Mouse (Mus musculus) myocyte (in vitro differentiated cells): ENCODE measurements around the gene Cant1. TPM values are rescaled to one million over a fixed set of nuclear protein-coding genes. Genes with fewer than 3 reads are reported as not detected.

Experiments used
- H3K27me3 ChIP-seq: one replicate; pipeline ENCODE4 v1.6.1; 2011; ENCODE audit not compliant: control insufficient read depth, insufficient read depth, insufficient read length
- H3K36me3 ChIP-seq: one replicate; pipeline ENCODE4 v1.6.1; 2011; ENCODE audit not compliant: control insufficient read depth, insufficient read depth
- H3K4me2 ChIP-seq: one replicate; pipeline ENCODE4 v1.6.1; 2011; ENCODE audit warnings: low read depth, control low read depth
- H3K4me3 ChIP-seq: one replicate; pipeline ENCODE4 v1.5.1; 2011; ENCODE audit warnings: mild to moderate bottlenecking, control low read depth, moderate library complexity
- H3K79me2 ChIP-seq: one replicate; pipeline ENCODE4 v1.6.1; 2011; ENCODE audit not compliant: control insufficient read depth, insufficient read depth
- H3ac ChIP-seq: one replicate; pipeline ENCODE4 v1.6.1; 2011; ENCODE audit not compliant: control insufficient read depth, insufficient read length
- CEBPB ChIP-seq: IDR thresholded peaks from 2 replicates; pipeline ENCODE4 v1.6.1; 2011; ENCODE audit warnings: mild to moderate bottlenecking, moderate library complexity; ENCODE audit not compliant: poor library complexity, insufficient read depth, severe bottlenecking
- E2F4 ChIP-seq: IDR thresholded peaks from one replicate; pipeline ENCODE4 v1.6.1; 2011; ENCODE audit warnings: mild to moderate bottlenecking, control low read depth, moderate library complexity; ENCODE audit not compliant: insufficient read depth
- MAX ChIP-seq: IDR thresholded peaks from one replicate; pipeline ENCODE4 v1.6.1; 2011; ENCODE audit warnings: low read depth, mild to moderate bottlenecking, control low read depth
- MYOD1 ChIP-seq, 3 experiments: IDR thresholded peaks; one replicate each; pipeline ENCODE4 v1.6.1; 2011; ENCODE audit warnings: control low read depth in 2 of 3, low read depth in 2 of 3, mild to moderate bottlenecking in 2 of 3, moderate library complexity in 1 of 3; ENCODE audit not compliant: insufficient read length in 2 of 3, control insufficient read depth in 1 of 3
- MYOG ChIP-seq, 3 experiments: IDR thresholded peaks; one replicate each; pipeline ENCODE4 v1.6.1; 2011; ENCODE audit warnings: control low read depth in 2 of 3, low read depth in 2 of 3, mild to moderate bottlenecking in 2 of 3; ENCODE audit not compliant: insufficient read length in 2 of 3, control insufficient read depth in 1 of 3, insufficient read depth in 1 of 3
- POLR2A ChIP-seq: IDR thresholded peaks from one replicate; pipeline ENCODE4 v1.6.1; 2011; ENCODE audit warnings: low read depth, mild to moderate bottlenecking, control low read depth, moderate library complexity; ENCODE audit not compliant: insufficient read length
- POLR2AphosphoS2 ChIP-seq: IDR thresholded peaks from one replicate; pipeline ENCODE4 v1.6.1; 2011; ENCODE audit warnings: low read depth, control low read depth; ENCODE audit not compliant: insufficient read length
- REST ChIP-seq: IDR thresholded peaks from one replicate; pipeline ENCODE4 v1.6.1; 2011; ENCODE audit warnings: mild to moderate bottlenecking, control low read depth, moderate library complexity; ENCODE audit not compliant: insufficient read depth, insufficient read length
- SRF ChIP-seq: IDR thresholded peaks from one replicate; pipeline ENCODE4 v1.6.1; 2011; ENCODE audit warnings: low read depth; ENCODE audit not compliant: control insufficient read depth, insufficient read length
- TCF12 ChIP-seq: IDR thresholded peaks from one replicate; pipeline ENCODE4 v1.6.1; 2011; ENCODE audit warnings: mild to moderate bottlenecking, control low read depth; ENCODE audit not compliant: poor library complexity, insufficient read depth, severe bottlenecking
- TCF3 ChIP-seq: IDR thresholded peaks from one replicate; pipeline ENCODE4 v1.6.1; 2011; ENCODE audit warnings: low read depth, control low read depth; ENCODE audit not compliant: insufficient read length
- USF1 ChIP-seq: IDR thresholded peaks from one replicate; pipeline ENCODE4 v1.6.1; 2011; ENCODE audit warnings: low read depth, mild to moderate bottlenecking, control low read depth, moderate library complexity
- polyA plus RNA-seq: library from polyadenylated mRNA; unstranded; fragments of >200 nt; fragmentation: generic; extraction: Trizol; gene quantifications from one replicate; pipeline ENCODE4 v1.2.1, GENCODE M21; 2012; ENCODE audit warnings: missing spikeins

Cant1 gene
- polyA plus RNA-seq, result 33.7 TPM

DNA sequence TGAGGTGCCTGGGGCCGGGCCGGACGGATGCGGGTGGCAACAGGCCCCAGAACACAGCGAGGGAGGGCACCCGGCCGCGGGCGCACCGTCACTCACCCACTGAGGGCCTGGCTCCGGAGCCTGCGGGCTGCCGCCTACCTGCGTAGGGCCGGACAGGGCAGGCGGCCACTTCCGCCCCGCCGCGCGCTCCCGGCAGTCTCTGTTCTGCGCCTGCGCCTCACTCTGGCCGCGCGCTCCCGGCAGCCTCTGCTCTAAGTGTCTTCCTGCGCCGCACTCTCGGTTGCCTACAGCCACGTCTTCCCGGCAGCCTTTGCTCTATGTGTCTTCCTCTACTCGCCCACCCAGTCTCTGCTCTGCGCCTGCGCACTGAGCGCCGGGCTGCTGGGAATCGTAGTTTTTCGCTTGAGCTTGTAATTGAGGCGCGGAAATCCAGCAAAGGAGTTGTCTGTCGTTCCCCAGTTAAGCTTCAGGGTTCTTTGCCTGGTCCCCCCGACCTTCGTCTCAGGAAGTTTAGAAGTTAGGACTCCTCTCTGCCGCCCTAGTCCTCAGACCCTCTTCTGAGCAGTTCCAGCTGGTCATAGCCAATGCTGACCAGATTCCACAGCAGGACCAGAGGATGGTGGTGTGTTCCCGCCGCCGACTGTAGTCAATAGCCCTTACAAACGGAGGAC, at the start of gene Cant1:
TSS of gene Cant1 (minus strand) at position 253 of the 671 bp plus-strand sequence.
- Histone ChIP-seq H3K36me3 (no peaks in the 10 kb centered on the region), H3K79me2 (peaks cover 12% of the 10 kb centered on the region), H3K4me3 (peak within 1 kb of the TSS; percentile 58), H3K27me3 (no peaks in the 10 kb centered on the region), H3ac (peak within 1 kb of the TSS; percentile 32), H3K4me2 (peak within 1 kb of the TSS; percentile 90)
- no peak for TF ChIP-seq USF1
- no peak for TF ChIP-seq MAX
- TF ChIP-seq TCF12, result no peak
- peak; percentile 48 for TF ChIP-seq SRF
- TF ChIP-seq POLR2A, result peak; percentile 97
- peak; percentile 82 for TF ChIP-seq POLR2AphosphoS2

DNA sequence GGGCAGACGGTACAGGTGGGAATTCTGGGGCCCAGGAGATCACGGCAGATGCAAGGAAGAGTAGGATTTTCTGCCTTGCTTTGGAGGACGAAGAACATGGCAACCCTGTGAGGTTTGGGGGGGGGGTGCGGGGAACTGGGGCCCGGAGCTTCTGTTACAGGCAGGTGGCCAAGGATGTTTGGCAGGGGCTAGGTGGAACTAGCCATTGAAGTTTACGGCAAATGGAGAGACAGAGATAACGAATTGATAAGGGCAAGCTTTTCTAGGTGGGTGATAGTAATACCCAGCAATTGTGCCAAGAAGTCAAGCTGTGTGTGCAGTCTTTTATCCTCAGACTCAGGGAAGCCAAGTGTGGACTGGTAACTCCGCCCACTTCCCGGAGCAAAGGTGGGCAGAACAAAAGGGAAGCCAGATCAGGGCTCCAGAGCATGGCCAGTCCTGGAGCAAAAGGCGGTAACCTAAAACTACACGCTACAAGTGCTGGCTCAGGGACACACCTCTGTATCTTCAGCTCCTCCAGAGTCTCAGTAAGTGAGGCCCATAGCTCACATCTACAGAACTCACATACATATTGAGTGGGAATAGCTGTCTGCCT, 48.7 kb upstream of the Cant1 start:
- Histone ChIP-seq H3K36me3 (no peaks in the 10 kb centered on the region), H3K79me2 (no peaks in the 10 kb centered on the region), H3K4me2 (no peak overlapping the region), H3K27me3 (peaks cover 21% of the 10 kb centered on the region), H3K4me3 (no peak overlapping the region), H3ac (no peak overlapping the region)
- TF ChIP-seq MYOD1 (IDR thresholded peaks at IDR 0.05; ENCODE audit: control insufficient read depth in 1 of 3, insufficient read length in 2 of 3, low read depth in 2 of 3) (no peak), REST (no peak), CEBPB (no peak), POLR2A (no peak), E2F4 (no peak), SRF (no peak), POLR2AphosphoS2 (no peak), MAX (no peak), TCF12 (no peak), USF1 (no peak), TCF3 (no peak), MYOG (IDR thresholded peaks at IDR 0.05; ENCODE audit: control insufficient read depth in 1 of 3, insufficient read depth in 1 of 3, insufficient read length in 2 of 3, low read depth in 2 of 3) (no peak)

DNA sequence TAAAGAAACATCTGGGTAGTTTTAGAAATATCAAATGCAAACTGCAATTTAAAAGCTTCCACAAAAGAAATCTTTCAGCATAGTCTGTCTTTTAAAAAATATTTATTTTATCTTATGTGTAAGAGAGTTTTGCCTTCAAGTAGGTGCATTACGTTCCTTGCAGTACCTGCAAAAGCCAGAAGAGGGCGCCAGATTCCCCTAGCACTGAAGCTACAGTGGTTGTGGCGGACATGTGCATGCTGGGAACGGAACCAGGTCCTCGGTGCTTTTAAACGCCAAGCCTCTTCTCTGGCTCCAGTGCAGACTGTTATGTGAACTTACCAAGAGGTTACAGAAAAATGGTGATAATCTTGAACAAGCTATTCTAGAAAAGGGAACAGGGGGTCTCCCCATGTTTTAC, 41.4 kb upstream of the Cant1 start:
- Histone ChIP-seq H3K36me3 (no peaks in the 10 kb centered on the region), H3K4me3 (no peak overlapping the region), H3K4me2 (no peak overlapping the region), H3ac (no peak overlapping the region), H3K27me3 (peaks cover 40% of the 10 kb centered on the region), H3K79me2 (no peaks in the 10 kb centered on the region)
- TF ChIP-seq MYOG (IDR thresholded peaks at IDR 0.05; ENCODE audit: control insufficient read depth in 1 of 3, insufficient read depth in 1 of 3, insufficient read length in 2 of 3, low read depth in 2 of 3), result no peak
- no peak for TF ChIP-seq SRF
- TF ChIP-seq CEBPB, result no peak
- TF ChIP-seq E2F4, result no peak
- TF ChIP-seq TCF12, result no peak

GRCm38 (mm10) chr11:118459536-118459935, 40.6 kb upstream of the Cant1 start:
- TF ChIP-seq POLR2AphosphoS2 (no peak), E2F4 (no peak), TCF12 (no peak), MYOG (IDR thresholded peaks at IDR 0.05; ENCODE audit: control insufficient read depth in 1 of 3, insufficient read depth in 1 of 3, insufficient read length in 2 of 3, low read depth in 2 of 3) (no peak), TCF3 (no peak), REST (no peak), SRF (no peak), POLR2A (no peak), CEBPB (no peak), MAX (no peak), MYOD1 (IDR thresholded peaks at IDR 0.05; ENCODE audit: control insufficient read depth in 1 of 3, insufficient read length in 2 of 3, low read depth in 2 of 3) (no peak), USF1 (no peak)
- H3K36me3 ChIP-seq, result no peaks in the 10 kb centered on the region
- peaks cover 40% of the 10 kb centered on the region for H3K27me3 ChIP-seq
- no peak overlapping the region for H3K4me3 ChIP-seq
- no peak overlapping the region for H3K4me2 ChIP-seq
- H3ac ChIP-seq, result no peak overlapping the region
- no peaks in the 10 kb centered on the region for H3K79me2 ChIP-seq

- Histone ChIP-seq H3K79me2 (no peaks in the 10 kb centered on the region), H3ac (no peak overlapping the region), H3K36me3 (no peaks in the 10 kb centered on the region), H3K27me3 (peaks cover 36% of the 10 kb centered on the region), H3K4me3 (no peak overlapping the region), H3K4me2 (peak overlapping the region; percentile 1)
- TF ChIP-seq USF1 (no peak), MYOD1 (IDR thresholded peaks at IDR 0.05; ENCODE audit: control insufficient read depth in 1 of 3, insufficient read length in 2 of 3, low read depth in 2 of 3) (no peak), CEBPB (no peak), E2F4 (no peak), REST (no peak), MAX (no peak)
Measured at GRCm38 (mm10) chr11:118459051-118459450, 40.2 kb upstream of the Cant1 start.
